Mouse (Mus musculus): ENCODE results near the gene Mrps7. TPM values are rescaled to one million over a fixed set of nuclear protein-coding genes. Genes with fewer than 3 reads are reported as not detected.
A peak's percentile ranks its signal among the peaks of the same experiment; 100 is the strongest.

The Mrps7 gene
- polyA plus RNA-seq, 1 experiment: 10.6 TPM

DNA sequence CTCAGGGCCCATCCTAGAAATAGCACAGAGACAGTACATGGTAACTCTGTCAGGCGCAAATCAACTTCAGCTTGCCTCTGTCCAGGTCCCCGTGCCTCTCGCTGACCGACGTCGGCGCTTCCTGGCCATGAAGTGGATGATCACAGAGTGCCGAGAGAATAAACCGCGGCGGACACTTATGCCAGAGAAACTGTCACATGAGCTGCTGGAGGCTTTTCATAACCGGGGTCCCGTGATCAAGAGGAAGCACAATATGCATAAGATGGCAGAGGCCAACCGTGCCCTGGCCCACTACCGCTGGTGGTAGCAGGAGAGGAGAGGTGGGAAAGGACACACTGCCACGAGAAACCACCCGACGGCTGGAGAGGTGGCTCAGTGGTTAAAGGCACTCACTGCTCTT lies 3.0 kb downstream of the Mrps7 start:
- no peak overlapping the region for H3K4me3 ChIP-seq (ENCODE audit: extremely low read depth, insufficient read depth, insufficient read length)
- no peak for DNase-seq (ENCODE audit: low read depth in 1 of 2, low spot score in 2 of 2)
- H3K4me1 ChIP-seq (ENCODE audit: control insufficient read depth, insufficient read depth, insufficient read length): peaks cover 20% of the 10 kb centered on the region
- H3K27ac ChIP-seq (ENCODE audit: insufficient read depth, low read length): no peak overlapping the region
- H3K36me3 ChIP-seq (ENCODE audit: control insufficient read depth, insufficient read depth, low read length): peaks cover 40% of the 10 kb centered on the region
- TF ChIP-seq CTCF (IDR thresholded peaks at IDR 0.05; ENCODE audit: extremely low read depth, insufficient read depth, insufficient read length, insufficient replicate concordance) (no peak), POLR2A (IDR thresholded peaks at IDR 0.05; ENCODE audit: low read depth, low read length) (no peak)
- 97% methylated on average over 18 of the region's 18 CpGs for WGBS
- H3K27me3 ChIP-seq (ENCODE audit: control insufficient read depth, insufficient read depth, low read length): no peaks in the 10 kb centered on the region

DNA sequence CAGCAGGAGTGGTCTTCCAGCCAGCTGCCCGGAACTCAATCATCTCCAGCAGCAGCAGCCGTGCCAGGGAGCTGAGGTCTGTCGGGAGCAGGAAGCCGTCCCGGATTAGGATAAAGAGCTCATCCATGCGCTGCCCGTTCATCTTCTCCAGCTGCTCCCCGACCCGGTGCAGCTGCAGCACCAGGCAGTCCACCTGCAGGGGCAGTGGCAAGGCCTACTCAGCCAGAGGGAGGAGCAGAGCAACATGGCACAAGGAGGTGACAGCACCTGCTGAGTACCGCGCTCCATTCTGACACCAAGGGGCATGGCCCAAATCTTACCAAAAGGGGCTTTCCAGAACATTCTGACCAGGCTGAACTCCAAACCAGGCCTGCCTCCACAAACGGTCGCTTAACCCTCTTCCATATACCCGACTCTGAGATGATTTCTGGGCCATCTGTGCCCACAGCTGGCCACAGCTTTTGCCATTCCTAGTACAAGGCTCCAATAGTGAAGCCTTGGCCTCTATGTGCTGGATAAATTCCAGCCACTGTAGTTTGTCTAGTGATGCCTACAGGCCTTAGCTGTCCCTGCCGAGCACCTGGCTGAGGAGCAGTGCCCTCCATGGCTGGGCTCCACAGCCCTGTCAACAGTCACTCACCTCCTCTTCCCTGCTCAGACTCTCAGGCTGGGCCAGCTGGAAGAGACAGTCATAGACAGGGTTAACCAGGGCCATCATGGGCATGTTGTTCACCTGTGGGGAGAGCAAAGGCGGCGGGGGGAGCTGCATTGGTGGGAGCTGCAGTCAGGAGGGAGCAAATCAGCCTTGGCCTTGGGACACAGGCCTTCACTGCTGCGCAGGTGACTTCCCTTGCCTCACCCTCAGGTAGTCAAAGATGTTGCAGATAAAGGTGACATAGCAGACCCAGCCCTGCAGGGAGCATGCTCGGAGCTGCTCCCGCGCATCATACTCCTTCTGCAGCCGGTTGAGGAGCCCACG lies 5.0 kb downstream of the Mrps7 start:
- Histone ChIP-seq H3K36me3 (ENCODE audit: control insufficient read depth, insufficient read depth, low read length) (peaks cover 40% of the 10 kb centered on the region), H3K27ac (ENCODE audit: insufficient read depth, low read length) (no peak overlapping the region), H3K27me3 (ENCODE audit: control insufficient read depth, insufficient read depth, low read length) (no peaks in the 10 kb centered on the region), H3K4me3 (ENCODE audit: extremely low read depth, insufficient read depth, insufficient read length) (no peak overlapping the region), H3K4me1 (ENCODE audit: control insufficient read depth, insufficient read depth, insufficient read length) (peaks cover 17% of the 10 kb centered on the region)
- DNase-seq (ENCODE audit: low read depth in 1 of 2, low spot score in 2 of 2): no peak
- TF ChIP-seq POLR2A (IDR thresholded peaks at IDR 0.05; ENCODE audit: low read depth, low read length) (no peak), CTCF (IDR thresholded peaks at IDR 0.05; ENCODE audit: extremely low read depth, insufficient read depth, insufficient read length, insufficient replicate concordance) (no peak)
- 92% methylated on average over 23 of the region's 23 CpGs for WGBS

DNA sequence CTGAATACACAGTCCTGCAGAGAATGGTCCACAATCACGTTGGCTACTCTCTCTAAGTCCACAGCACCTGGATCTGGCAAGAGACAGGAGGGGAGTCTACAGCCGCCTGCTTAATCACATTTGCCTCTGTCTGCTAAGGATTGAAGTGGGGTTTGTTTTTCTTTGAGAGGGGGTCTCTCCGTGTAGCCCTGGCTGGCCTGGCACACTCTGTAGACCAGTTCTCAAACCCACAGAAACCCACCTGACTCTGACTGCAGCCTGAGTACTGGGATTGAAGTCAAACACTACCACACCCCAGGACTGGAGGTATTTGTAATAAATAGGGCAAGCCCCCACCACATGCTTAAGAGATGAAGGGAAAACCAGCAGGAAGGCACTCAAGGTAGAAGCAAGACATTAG lies 5.9 kb downstream of the Mrps7 start:
- Histone ChIP-seq H3K4me1 (ENCODE audit: control insufficient read depth, insufficient read depth, insufficient read length) (peaks cover 22% of the 10 kb centered on the region; the same call in 1 of the 2 replicates), H3K27me3 (ENCODE audit: control insufficient read depth, insufficient read depth, low read length) (no peaks in the 10 kb centered on the region), H3K4me3 (ENCODE audit: extremely low read depth, insufficient read depth, insufficient read length) (no peak overlapping the region), H3K36me3 (ENCODE audit: control insufficient read depth, insufficient read depth, low read length) (peaks cover 40% of the 10 kb centered on the region), H3K27ac (ENCODE audit: insufficient read depth, low read length) (no peak overlapping the region)
- TF ChIP-seq CTCF (IDR thresholded peaks at IDR 0.05; ENCODE audit: extremely low read depth, insufficient read depth, insufficient read length, insufficient replicate concordance) (no peak), POLR2A (IDR thresholded peaks at IDR 0.05; ENCODE audit: low read depth, low read length) (no peak)
- DNase-seq (ENCODE audit: low read depth in 1 of 2, low spot score in 2 of 2): no peak
- WGBS: 86% methylated on average over 3 of the region's 3 CpGs

DNA sequence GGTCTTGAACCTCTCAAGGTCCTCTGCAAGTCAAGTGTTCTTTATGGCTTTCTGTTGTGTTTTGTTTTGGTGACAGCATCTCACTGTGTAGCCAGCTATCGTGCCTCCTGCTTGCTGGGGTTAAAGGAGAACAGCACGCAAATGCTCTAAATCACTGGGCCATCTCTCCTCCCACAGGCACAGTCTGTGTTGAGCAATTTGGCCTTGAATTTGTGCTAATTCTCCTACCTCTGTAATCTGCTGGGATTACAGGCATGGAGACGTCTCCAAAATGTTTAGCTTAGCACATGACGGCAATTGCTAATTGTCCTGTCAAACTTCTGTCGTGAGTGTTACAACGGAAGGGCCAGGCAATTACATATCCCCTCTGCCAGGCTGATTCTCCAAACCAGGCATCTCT lies 7.4 kb downstream of the Mrps7 start:
- no peak for TF ChIP-seq CTCF (IDR thresholded peaks at IDR 0.05; ENCODE audit: extremely low read depth, insufficient read depth, insufficient read length, insufficient replicate concordance)
- TF ChIP-seq POLR2A (IDR thresholded peaks at IDR 0.05; ENCODE audit: low read depth, low read length): no peak
- Histone ChIP-seq H3K27ac (ENCODE audit: insufficient read depth, low read length) (no peak overlapping the region), H3K36me3 (ENCODE audit: control insufficient read depth, insufficient read depth, low read length) (peaks cover 45% of the 10 kb centered on the region), H3K4me1 (ENCODE audit: control insufficient read depth, insufficient read depth, insufficient read length) (peaks cover 16% of the 10 kb centered on the region; the same call in 1 of the 2 replicates), H3K4me3 (ENCODE audit: extremely low read depth, insufficient read depth, insufficient read length) (no peak overlapping the region), H3K27me3 (ENCODE audit: control insufficient read depth, insufficient read depth, low read length) (no peaks in the 10 kb centered on the region)
- DNase-seq (ENCODE audit: low read depth in 1 of 2, low spot score in 2 of 2): no peak
- WGBS: 95% methylated on average over 6 of the region's 6 CpGs

DNA sequence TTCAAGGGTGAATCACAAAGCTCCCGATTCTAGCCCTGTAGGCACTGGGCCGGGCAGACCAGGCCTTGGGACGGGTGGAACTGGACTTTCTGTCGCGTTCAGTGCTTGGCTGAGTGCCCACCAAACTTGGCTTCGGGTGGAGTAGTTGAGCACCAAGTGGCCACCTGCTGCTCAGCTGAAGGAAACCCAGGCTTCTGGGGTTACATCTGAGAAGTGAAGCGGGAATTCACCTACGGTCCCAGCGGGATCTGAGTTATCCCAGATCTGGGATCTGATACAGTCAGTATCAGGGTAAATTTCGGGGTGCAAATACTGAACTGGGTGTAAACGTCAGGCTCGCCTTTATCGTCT lies 8.3 kb downstream of the Mrps7 start:
- DNase-seq (ENCODE audit: low read depth in 1 of 2, low spot score in 2 of 2): peak in 1 of 2 experiments; percentile 40
- Histone ChIP-seq H3K27ac (ENCODE audit: insufficient read depth, low read length) (peak overlapping the region; percentile 84), H3K4me1 (ENCODE audit: control insufficient read depth, insufficient read depth, insufficient read length) (peaks cover 16% of the 10 kb centered on the region; the same call in 1 of the 2 replicates), H3K27me3 (ENCODE audit: control insufficient read depth, insufficient read depth, low read length) (no peaks in the 10 kb centered on the region), H3K36me3 (ENCODE audit: control insufficient read depth, insufficient read depth, low read length) (peaks cover 44% of the 10 kb centered on the region), H3K4me3 (ENCODE audit: extremely low read depth, insufficient read depth, insufficient read length) (peak overlapping the region; percentile 92)
- TF ChIP-seq POLR2A (IDR thresholded peaks at IDR 0.05; ENCODE audit: low read depth, low read length) (no peak), CTCF (IDR thresholded peaks at IDR 0.05; ENCODE audit: extremely low read depth, insufficient read depth, insufficient read length, insufficient replicate concordance) (no peak)
- WGBS: 1% methylated on average over 13 of the region's 13 CpGs

DNA sequence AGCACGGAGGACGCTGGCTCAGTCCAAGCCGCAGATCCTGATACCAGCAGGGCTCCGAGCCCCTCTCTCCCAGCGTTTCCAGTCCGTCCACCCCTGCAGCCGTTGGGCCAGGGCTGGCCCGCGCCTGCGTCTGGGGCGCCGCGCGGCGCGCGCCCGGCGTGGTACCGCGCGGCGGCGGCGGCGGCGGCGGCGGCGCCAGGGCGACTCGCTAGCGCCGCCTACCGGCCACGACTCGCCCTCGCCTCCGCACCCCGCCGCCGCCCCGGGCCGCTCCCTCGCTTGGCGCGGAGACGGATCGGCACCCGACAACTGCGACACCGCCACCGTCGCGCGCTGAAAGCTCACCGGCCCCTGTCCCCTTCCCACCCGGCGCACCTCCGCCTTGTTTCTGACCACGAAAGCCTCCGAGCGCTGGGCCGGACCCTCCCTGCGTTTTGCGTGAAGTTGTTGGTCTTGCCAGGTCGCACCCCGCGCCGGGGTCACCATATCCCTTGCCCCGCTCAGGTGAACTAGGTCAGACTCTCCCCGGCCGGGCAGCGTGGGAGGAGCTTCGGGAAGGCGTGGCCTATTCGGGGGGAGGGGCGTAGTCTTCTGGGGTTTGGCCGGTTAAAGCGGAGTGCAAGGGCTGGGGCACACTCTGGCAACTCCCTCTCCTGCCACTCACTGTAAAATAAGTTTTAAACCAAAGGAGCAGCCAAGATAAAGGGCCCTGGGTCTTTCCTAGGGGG lies 8.8 kb downstream of the Mrps7 start, which contains the start of gene Mif4gd:
TSS of gene Mif4gd (minus strand) at position 560 of the 728 bp plus-strand sequence.
- DNase-seq (ENCODE audit: low read depth in 1 of 2, low spot score in 2 of 2): peak; percentile 86 to 96
- H3K27me3 ChIP-seq (ENCODE audit: control insufficient read depth, insufficient read depth, low read length): no peaks in the 10 kb centered on the region
- peaks cover 16% of the 10 kb centered on the region; the same call in 1 of the 2 replicates for H3K4me1 ChIP-seq (ENCODE audit: control insufficient read depth, insufficient read depth, insufficient read length)
- H3K36me3 ChIP-seq (ENCODE audit: control insufficient read depth, insufficient read depth, low read length): peaks cover 42% of the 10 kb centered on the region
- under 1% methylated on average over 47 of the region's 80 CpGs for WGBS
- TF ChIP-seq CTCF (IDR thresholded peaks at IDR 0.05; ENCODE audit: extremely low read depth, insufficient read depth, insufficient read length, insufficient replicate concordance) (peak; percentile 34; the same call in 1 of the 2 replicates), POLR2A (IDR thresholded peaks at IDR 0.05; ENCODE audit: low read depth, low read length) (peak; percentile 75)
- H3K27ac ChIP-seq (ENCODE audit: insufficient read depth, low read length): peak within 1 kb of the TSS; percentile 99
- peak within 1 kb of the TSS; percentile 92 for H3K4me3 ChIP-seq (ENCODE audit: extremely low read depth, insufficient read depth, insufficient read length)

All from spleen, adult 2 months (tissue).